Mouse (Mus musculus) heart, postnatal 0 days (tissue): ENCODE data around the gene Neurl2. TPM values are rescaled to one million over a fixed set of nuclear protein-coding genes. Genes with fewer than 3 reads are reported as not detected.

Source experiments
- ATAC-seq: fragments of 200-750 bp; cut with Nextera tagmentation; 2 replicates; pipeline ENCODE4 v1.8.0; 2017; ENCODE audit warnings: low read depth, moderate number of reproducible peaks, moderate library complexity; ENCODE audit not compliant: insufficient read depth
- DNase-seq: peaks from one replicate; pipeline ENCODE4 v3.0.0-alpha.2; 2016; ENCODE audit warnings: low spot score
- H3K27ac ChIP-seq: fragments of 300-500 bp; sonication (generic); 2 replicates; pipeline ENCODE4 v1.5.1; 2014; ENCODE audit warnings: low read depth, mild to moderate bottlenecking
- H3K27me3 ChIP-seq: fragments of 300-500 bp; sonication (generic); 2 replicates; pipeline ENCODE4 v1.6.1; 2014; ENCODE audit warnings: low read length, mixed read lengths; ENCODE audit not compliant: control insufficient read depth, insufficient read depth
- H3K36me3 ChIP-seq: fragments of 300-500 bp; sonication (generic); replicated peaks from 2 replicates; pipeline ENCODE4 v1.6.1; 2014; ENCODE audit warnings: low read length, mixed read lengths; ENCODE audit not compliant: control insufficient read depth, insufficient read depth
- H3K4me1 ChIP-seq: fragments of 300-500 bp; sonication (generic); 2 replicates; pipeline ENCODE4 v1.6.1; 2014; ENCODE audit warnings: antibody characterized with exemption; ENCODE audit not compliant: control insufficient read depth, insufficient read depth
- H3K4me2 ChIP-seq: fragments of 300-500 bp; sonication (generic); 2 replicates; pipeline ENCODE4 v1.6.1; 2014; ENCODE audit warnings: low read depth, mild to moderate bottlenecking, low read length, moderate library complexity
- H3K4me3 ChIP-seq: fragments of 300-500 bp; sonication (generic); 2 replicates; pipeline ENCODE4 v1.5.1; 2014; ENCODE audit warnings: low read depth, low read length
- H3K9ac ChIP-seq: fragments of 300-500 bp; sonication (generic); replicated peaks from 2 replicates; pipeline ENCODE4 v1.6.1; 2014; ENCODE audit warnings: low read depth, low read length, mixed read lengths
- H3K9me3 ChIP-seq: fragments of 300-500 bp; sonication (generic); replicated peaks from 2 replicates; pipeline ENCODE4 v1.6.1; 2016; ENCODE audit warnings: low read length; ENCODE audit not compliant: control insufficient read depth
- CTCF ChIP-seq: IDR thresholded peaks from 2 replicates; pipeline ENCODE4 v1.5.1; 2016; ENCODE audit warnings: antibody characterized with exemption, control low read depth, low read depth
- EP300 ChIP-seq: IDR thresholded peaks from 2 replicates; pipeline ENCODE4 v1.6.1; 2016; ENCODE audit warnings: antibody characterized with exemption, low read depth
- WGBS: fragments of 180-500 bp; shearing (Covaris S2); extraction: QIAGEN DNeasy Blood & Tissue Kit; methylation state at CpG from one replicate; pipeline ENCODE4 v1.1.7; 2014; 5-methylcytosine and 5-hydroxymethylcytosine counted together
- polyA plus RNA-seq: library from polyadenylated mRNA; unstranded; fragments of >200 nt; fragmentation: Nextera tagmentation; extraction: Ambion mirVana; gene quantifications from 2 replicates; pipeline ENCODE4 v1.2.1, GENCODE M21; 2015
- total RNA-seq: library from RNA; depleted of rRNA; stranded (reverse); fragments of >200 nt; gene quantifications from 2 replicates; pipeline ENCODE4 v1.2.3, GENCODE M21; 2014; ENCODE audit warnings: low replicate concordance

The Neurl2 gene
- total and polyA plus RNA-seq, 2 experiments from 2014 or later, result 57.1 to 76.5 TPM

- Histone ChIP-seq H3K27me3 (no peaks in the 10 kb centered on the region), H3K36me3 (peaks cover 5% of the 10 kb centered on the region; the same call in 1 of the 2 replicates), H3K4me1 (peaks cover 26% of the 10 kb centered on the region), H3K4me3 (no peak overlapping the region), H3K27ac (peak overlapping the region; percentile 91), H3K9ac (0 out of 2 replicates have a peak overlapping the region, but pooled peaks have one; percentile 18), H3K9me3 (no peaks in the 10 kb centered on the region), H3K4me2 (peak overlapping the region; percentile 22; the same call in 1 of the 2 replicates)
- ATAC-seq (peak; percentile 44), DNase-seq (peak; percentile 59)
- TF ChIP-seq CTCF (no peak), EP300 (peak; percentile 90)
- 8% methylated on average over 1 of the region's 1 CpGs for WGBS
Measured at GRCm38 (mm10) chr2:164874239-164874769, 41.0 kb upstream of the Neurl2 start.

- H3K36me3 ChIP-seq, result peaks cover 5% of the 10 kb centered on the region; the same call in 1 of the 2 replicates
- no peak overlapping the region for H3K9ac ChIP-seq
- no peak for DNase-seq
- WGBS, result 53% methylated on average over 3 of the region's 3 CpGs
- H3K9me3 ChIP-seq, result no peaks in the 10 kb centered on the region
- no peak for ATAC-seq
- peaks cover 22% of the 10 kb centered on the region for H3K4me1 ChIP-seq
- no peak overlapping the region; the same call in 1 of the 2 replicates for H3K4me2 ChIP-seq
- H3K27me3 ChIP-seq, result no peaks in the 10 kb centered on the region
- TF ChIP-seq CTCF (no peak), EP300 (no peak)
- peak overlapping the region; percentile 91 for H3K27ac ChIP-seq
- H3K4me3 ChIP-seq, result no peak overlapping the region
Measured at GRCm38 (mm10) chr2:164873621-164874020, 40.4 kb upstream of the Neurl2 start.

GRCm38 (mm10) chr2:164871602-164872303 is 38.5 kb upstream of the Neurl2 start:
- no peak for DNase-seq
- Histone ChIP-seq H3K4me3 (no peak overlapping the region), H3K4me1 (peaks cover 20% of the 10 kb centered on the region), H3K27ac (no peak overlapping the region), H3K4me2 (no peak overlapping the region), H3K9me3 (peaks cover 5% of the 10 kb centered on the region; the same call in 1 of the 2 replicates), H3K27me3 (no peaks in the 10 kb centered on the region), H3K9ac (no peak overlapping the region), H3K36me3 (no peaks in the 10 kb centered on the region)
- WGBS, result 49% methylated on average over 6 of the region's 6 CpGs
- TF ChIP-seq CTCF, result no peak
- TF ChIP-seq EP300, result no peak
- no peak for ATAC-seq

GRCm38 (mm10) chr2:164868491-164868890 is 35.2 kb upstream of the Neurl2 start:
- peaks cover 9% of the 10 kb centered on the region for H3K4me1 ChIP-seq
- H3K4me3 ChIP-seq, result no peak overlapping the region
- WGBS, result 79% methylated on average over 7 of the region's 7 CpGs
- ATAC-seq (no peak), DNase-seq (no peak)
- H3K36me3 ChIP-seq, result no peaks in the 10 kb centered on the region
- TF ChIP-seq EP300, result no peak
- no peak for TF ChIP-seq CTCF
- no peak overlapping the region for H3K9ac ChIP-seq
- H3K4me2 ChIP-seq, result no peak overlapping the region
- H3K27me3 ChIP-seq, result no peaks in the 10 kb centered on the region
- no peak overlapping the region for H3K27ac ChIP-seq
- peaks cover 5% of the 10 kb centered on the region; the same call in 1 of the 2 replicates for H3K9me3 ChIP-seq

- H3K9ac ChIP-seq, result no peak overlapping the region
- H3K4me2 ChIP-seq, result no peak overlapping the region
- 90% methylated on average over 7 of the region's 7 CpGs for WGBS
- no peak for DNase-seq
- H3K27me3 ChIP-seq, result no peaks in the 10 kb centered on the region
- H3K4me1 ChIP-seq, result peaks cover 9% of the 10 kb centered on the region
- TF ChIP-seq CTCF (peak; percentile 54), EP300 (0 out of 2 replicates have a peak, but pooled peaks have one; percentile 2)
- no peaks in the 10 kb centered on the region for H3K36me3 ChIP-seq
- peak overlapping the region; percentile 95 for H3K27ac ChIP-seq
- H3K9me3 ChIP-seq, result peaks cover 5% of the 10 kb centered on the region; the same call in 1 of the 2 replicates
- ATAC-seq, result peak; percentile 25
- no peak overlapping the region for H3K4me3 ChIP-seq
Measured at GRCm38 (mm10) chr2:164867566-164867965, 34.3 kb upstream of the Neurl2 start.
